Mouse (Mus musculus) right cerebral cortex, postnatal 4 days (tissue): ENCODE measurements at regions not wholly inside any gene's neighbourhood (a gene's known extent, or its start where the extent isn't known, plus 50 kb on each side); places are given as distances from the start of the nearest gene placed in this dataset.

Source experiments
- DNase-seq: peaks from one replicate; pipeline ENCODE4 v3.0.0-alpha.2; 2022

- DNase-seq, result no peak
These were observed 239.4 kb downstream of the Gm45692 start for GRCm38 (mm10) chr8:26358711-26359136.

- DNase-seq, result no peak
These were observed 243.0 kb downstream of the Gm45692 start for GRCm38 (mm10) chr8:26362366-26362765.

GRCm38 (mm10) chr8:26363616-26364015 lies 244.3 kb downstream of the Gm45692 start:
- DNase-seq, result no peak

GRCm38 (mm10) chr8:26364637-26365036 lies 245.3 kb downstream of the Gm45692 start:
- no peak for DNase-seq

- DNase-seq, result peak; percentile 74
These were observed 261.3 kb downstream of the Gm45692 start for GRCm38 (mm10) chr8:26380668-26381067.

- DNase-seq, result no peak
These were observed 263.1 kb downstream of the Gm45692 start for GRCm38 (mm10) chr8:26382426-26382825.

GRCm38 (mm10) chr8:26383886-26384285 lies 264.6 kb downstream of the Gm45692 start:
- DNase-seq, result no peak

GRCm38 (mm10) chr8:26384305-26384993 lies 265.1 kb downstream of the Gm45692 start:
- no peak for DNase-seq

- no peak for DNase-seq
These were observed 265.6 kb downstream of the Gm45692 start for GRCm38 (mm10) chr8:26384994-26385345.

- DNase-seq, result no peak
These were observed 275.7 kb downstream of the Gm45692 start for GRCm38 (mm10) chr8:26395061-26395460.

- DNase-seq, result no peak
These were observed 300.7 kb downstream of the Gm45692 start for GRCm38 (mm10) chr8:26420002-26420401.

GRCm38 (mm10) chr8:26420536-26420935 lies 301.2 kb downstream of the Gm45692 start:
- DNase-seq, result no peak

- DNase-seq, result no peak
These were observed 308.0 kb downstream of the Gm45692 start for GRCm38 (mm10) chr8:26427311-26427710.

GRCm38 (mm10) chr8:26429751-26430327 lies 310.5 kb downstream of the Gm45692 start:
- DNase-seq, result no peak

GRCm38 (mm10) chr8:26432161-26432919 lies 313.0 kb downstream of the Gm45692 start:
- DNase-seq, result no peak

- no peak for DNase-seq
These were observed 316.9 kb downstream of the Gm45692 start for GRCm38 (mm10) chr8:26436236-26436635.

- no peak for DNase-seq
These were observed 318.2 kb downstream of the Gm45692 start for GRCm38 (mm10) chr8:26437571-26437970.

GRCm38 (mm10) chr8:26438246-26438862 lies 319.0 kb downstream of the Gm45692 start:
- DNase-seq, result no peak

- DNase-seq, result no peak
These were observed 319.5 kb downstream of the Gm45692 start for GRCm38 (mm10) chr8:26438877-26439276.

GRCm38 (mm10) chr8:26441268-26442030 lies 322.1 kb downstream of the Gm45692 start:
- no peak for DNase-seq

GRCm38 (mm10) chr8:26443041-26443440 lies 323.7 kb downstream of the Gm45692 start:
- peak; percentile 73 for DNase-seq

- no peak for DNase-seq
These were observed 324.4 kb downstream of the Gm45692 start for GRCm38 (mm10) chr8:26443735-26444134.

- no peak for DNase-seq
These were observed 326.7 kb downstream of the Gm45692 start for GRCm38 (mm10) chr8:26445991-26446390.
